Mouse (Mus musculus): Measurements from ENCODE around the gene Srcin1. TPM values are rescaled to one million over a fixed set of nuclear protein-coding genes. Genes with fewer than 3 reads are reported as not detected.

The Srcin1 gene
- polyA plus RNA-seq, 1 experiment from 2014 or later = 3.2 TPM

GRCm38 (mm10) chr11:97608933-97609332 is 32.9 kb upstream of the Srcin1 start:
- ATAC-seq (replicated peaks; ENCODE audit: low FRiP score) = no peak
- no peak overlapping the region for H3K4me3 ChIP-seq (ENCODE audit: low read depth, low read length)
- no peak overlapping the region for H3K27ac ChIP-seq (ENCODE audit: low read depth, low read length)

GRCm38 (mm10) chr11:97607056-97607725 is 31.2 kb upstream of the Srcin1 start:
- ATAC-seq (replicated peaks; ENCODE audit: low FRiP score) = no peak
- H3K4me1 ChIP-seq (replicated peaks; ENCODE audit: control insufficient read depth, insufficient read depth, low read length) = no peaks in the 10 kb centered on the region
- H3K9me3 ChIP-seq (ENCODE audit: control insufficient read depth, low read length) = no peaks in the 10 kb centered on the region
- WGBS = 95% methylated on average over 8 of the region's 8 CpGs
- no peak overlapping the region for H3K4me3 ChIP-seq (ENCODE audit: low read depth, low read length)
- no peak for DNase-seq (ENCODE audit: low spot score)
- no peak overlapping the region for H3K4me2 ChIP-seq (ENCODE audit: low read depth, low read length, severe bottlenecking)
- no peak overlapping the region for H3K27ac ChIP-seq (ENCODE audit: low read depth, low read length)
- no peaks in the 10 kb centered on the region for H3K27me3 ChIP-seq (ENCODE audit: control insufficient read depth, insufficient read depth, low read length)
- H3K36me3 ChIP-seq (ENCODE audit: control insufficient read depth, insufficient read depth, low read length) = no peaks in the 10 kb centered on the region
- no peak overlapping the region for H3K9ac ChIP-seq (ENCODE audit: low read length)

More at GRCm38 (mm10) chr11:97608933-97609332, 32.9 kb upstream of the Srcin1 start:
- H3K4me1 ChIP-seq (replicated peaks; ENCODE audit: control insufficient read depth, insufficient read depth, low read length) = no peaks in the 10 kb centered on the region
- H3K9ac ChIP-seq (ENCODE audit: low read length) = no peak overlapping the region
- no peak overlapping the region for H3K4me2 ChIP-seq (ENCODE audit: low read depth, low read length, severe bottlenecking)
- DNase-seq (ENCODE audit: low spot score) = no peak
- 74% methylated on average over 4 of the region's 4 CpGs for WGBS
- H3K9me3 ChIP-seq (ENCODE audit: control insufficient read depth, low read length) = no peaks in the 10 kb centered on the region
- H3K36me3 ChIP-seq (ENCODE audit: control insufficient read depth, insufficient read depth, low read length) = no peaks in the 10 kb centered on the region
- no peaks in the 10 kb centered on the region for H3K27me3 ChIP-seq (ENCODE audit: control insufficient read depth, insufficient read depth, low read length)

- no peaks in the 10 kb centered on the region for H3K36me3 ChIP-seq (ENCODE audit: control insufficient read depth, insufficient read depth, low read length)
- H3K9ac ChIP-seq (ENCODE audit: low read length) = no peak overlapping the region
- no peaks in the 10 kb centered on the region for H3K9me3 ChIP-seq (ENCODE audit: control insufficient read depth, low read length)
- no peak overlapping the region for H3K27ac ChIP-seq (ENCODE audit: low read depth, low read length)
- no peaks in the 10 kb centered on the region for H3K4me1 ChIP-seq (replicated peaks; ENCODE audit: control insufficient read depth, insufficient read depth, low read length)
- 86% methylated on average over 10 of the region's 10 CpGs for WGBS
- ATAC-seq (replicated peaks; ENCODE audit: low FRiP score) (no peak), DNase-seq (ENCODE audit: low spot score) (no peak)
- no peaks in the 10 kb centered on the region for H3K27me3 ChIP-seq (ENCODE audit: control insufficient read depth, insufficient read depth, low read length)
- no peak overlapping the region for H3K4me3 ChIP-seq (ENCODE audit: low read depth, low read length)
- no peak overlapping the region for H3K4me2 ChIP-seq (ENCODE audit: low read depth, low read length, severe bottlenecking)
Measured at GRCm38 (mm10) chr11:97603891-97604290, 27.9 kb upstream of the Srcin1 start.

GRCm38 (mm10) chr11:97602223-97602622 is 26.2 kb upstream of the Srcin1 start:
- H3K4me1 ChIP-seq (replicated peaks; ENCODE audit: control insufficient read depth, insufficient read depth, low read length) = no peaks in the 10 kb centered on the region
- 24% methylated on average over 6 of the region's 6 CpGs for WGBS
- H3K27ac ChIP-seq (ENCODE audit: low read depth, low read length) = no peak overlapping the region
- ATAC-seq (replicated peaks; ENCODE audit: low FRiP score) (no peak), DNase-seq (ENCODE audit: low spot score) (no peak)
- H3K4me3 ChIP-seq (ENCODE audit: low read depth, low read length) = no peak overlapping the region
- H3K27me3 ChIP-seq (ENCODE audit: control insufficient read depth, insufficient read depth, low read length) = no peaks in the 10 kb centered on the region
- no peak overlapping the region for H3K4me2 ChIP-seq (ENCODE audit: low read depth, low read length, severe bottlenecking)
- H3K9ac ChIP-seq (ENCODE audit: low read length) = no peak overlapping the region
- H3K9me3 ChIP-seq (ENCODE audit: control insufficient read depth, low read length) = no peaks in the 10 kb centered on the region
- H3K36me3 ChIP-seq (ENCODE audit: control insufficient read depth, insufficient read depth, low read length) = no peaks in the 10 kb centered on the region

GRCm38 (mm10) chr11:97599104-97599503 is 23.1 kb upstream of the Srcin1 start:
- no peaks in the 10 kb centered on the region for H3K36me3 ChIP-seq (ENCODE audit: control insufficient read depth, insufficient read depth, low read length)
- no peak for DNase-seq (ENCODE audit: low spot score)
- no peaks in the 10 kb centered on the region for H3K4me1 ChIP-seq (replicated peaks; ENCODE audit: control insufficient read depth, insufficient read depth, low read length)
- H3K9ac ChIP-seq (ENCODE audit: low read length) = no peak overlapping the region
- H3K27me3 ChIP-seq (ENCODE audit: control insufficient read depth, insufficient read depth, low read length) = no peaks in the 10 kb centered on the region
- WGBS = 93% methylated on average over 8 of the region's 8 CpGs
- no peak overlapping the region for H3K4me3 ChIP-seq (ENCODE audit: low read depth, low read length)
- H3K9me3 ChIP-seq (ENCODE audit: control insufficient read depth, low read length) = no peaks in the 10 kb centered on the region
- H3K27ac ChIP-seq (ENCODE audit: low read depth, low read length) = no peak overlapping the region
- no peak overlapping the region for H3K4me2 ChIP-seq (ENCODE audit: low read depth, low read length, severe bottlenecking)
- ATAC-seq (replicated peaks; ENCODE audit: low FRiP score) = no peak

- H3K4me1 ChIP-seq (replicated peaks; ENCODE audit: control insufficient read depth, insufficient read depth, low read length) = no peaks in the 10 kb centered on the region
- DNase-seq (ENCODE audit: low spot score) (no peak), ATAC-seq (replicated peaks; ENCODE audit: low FRiP score) (no peak)
- H3K4me2 ChIP-seq (ENCODE audit: low read depth, low read length, severe bottlenecking) = no peak overlapping the region
- H3K36me3 ChIP-seq (ENCODE audit: control insufficient read depth, insufficient read depth, low read length) = no peaks in the 10 kb centered on the region
- 84% methylated on average over 10 of the region's 10 CpGs for WGBS
- no peak overlapping the region for H3K4me3 ChIP-seq (ENCODE audit: low read depth, low read length)
- no peak overlapping the region for H3K9ac ChIP-seq (ENCODE audit: low read length)
- no peaks in the 10 kb centered on the region for H3K9me3 ChIP-seq (ENCODE audit: control insufficient read depth, low read length)
- H3K27ac ChIP-seq (ENCODE audit: low read depth, low read length) = no peak overlapping the region
- H3K27me3 ChIP-seq (ENCODE audit: control insufficient read depth, insufficient read depth, low read length) = no peaks in the 10 kb centered on the region
Measured at GRCm38 (mm10) chr11:97597945-97598691, 22.1 kb upstream of the Srcin1 start.

GRCm38 (mm10) chr11:97594136-97594535 is 18.1 kb upstream of the Srcin1 start:
- Histone ChIP-seq H3K4me3 (ENCODE audit: low read depth, low read length) (no peak overlapping the region), H3K9ac (ENCODE audit: low read length) (no peak overlapping the region), H3K4me2 (ENCODE audit: low read depth, low read length, severe bottlenecking) (no peak overlapping the region), H3K27ac (ENCODE audit: low read depth, low read length) (no peak overlapping the region), H3K36me3 (ENCODE audit: control insufficient read depth, insufficient read depth, low read length) (no peaks in the 10 kb centered on the region), H3K4me1 (replicated peaks; ENCODE audit: control insufficient read depth, insufficient read depth, low read length) (peaks cover 11% of the 10 kb centered on the region; the same call in 1 of the 2 replicates), H3K27me3 (ENCODE audit: control insufficient read depth, insufficient read depth, low read length) (no peaks in the 10 kb centered on the region), H3K9me3 (ENCODE audit: control insufficient read depth, low read length) (no peaks in the 10 kb centered on the region)
- WGBS = 57% methylated on average over 6 of the region's 6 CpGs
- ATAC-seq (replicated peaks; ENCODE audit: low FRiP score) (no peak), DNase-seq (ENCODE audit: low spot score) (no peak)

- H3K4me1 ChIP-seq (replicated peaks; ENCODE audit: control insufficient read depth, insufficient read depth, low read length) = peaks cover 12% of the 10 kb centered on the region; the same call in 1 of the 2 replicates
- no peak overlapping the region for H3K4me2 ChIP-seq (ENCODE audit: low read depth, low read length, severe bottlenecking)
- DNase-seq (ENCODE audit: low spot score) = no peak
- no peak overlapping the region for H3K4me3 ChIP-seq (ENCODE audit: low read depth, low read length)
- no peak overlapping the region for H3K9ac ChIP-seq (ENCODE audit: low read length)
- no peaks in the 10 kb centered on the region for H3K27me3 ChIP-seq (ENCODE audit: control insufficient read depth, insufficient read depth, low read length)
- WGBS = 30% methylated on average over 5 of the region's 5 CpGs
- no peak overlapping the region for H3K27ac ChIP-seq (ENCODE audit: low read depth, low read length)
- ATAC-seq (replicated peaks; ENCODE audit: low FRiP score) = no peak
- H3K9me3 ChIP-seq (ENCODE audit: control insufficient read depth, low read length) = no peaks in the 10 kb centered on the region
- H3K36me3 ChIP-seq (ENCODE audit: control insufficient read depth, insufficient read depth, low read length) = no peaks in the 10 kb centered on the region
Measured at GRCm38 (mm10) chr11:97591910-97592309, 15.9 kb upstream of the Srcin1 start.

Measured in forebrain, embryonic 11.5 days (tissue).